Mouse (Mus musculus): ENCODE results near the gene Med13.
A peak's percentile ranks its signal among the peaks of the same experiment; 100 is the strongest.
"Not testable (repeated sequence)": the region's sequence is repeated elsewhere in the genome, so short reads cannot be mapped to it uniquely, and the experiment has no call there.

Gene Med13

DNA sequence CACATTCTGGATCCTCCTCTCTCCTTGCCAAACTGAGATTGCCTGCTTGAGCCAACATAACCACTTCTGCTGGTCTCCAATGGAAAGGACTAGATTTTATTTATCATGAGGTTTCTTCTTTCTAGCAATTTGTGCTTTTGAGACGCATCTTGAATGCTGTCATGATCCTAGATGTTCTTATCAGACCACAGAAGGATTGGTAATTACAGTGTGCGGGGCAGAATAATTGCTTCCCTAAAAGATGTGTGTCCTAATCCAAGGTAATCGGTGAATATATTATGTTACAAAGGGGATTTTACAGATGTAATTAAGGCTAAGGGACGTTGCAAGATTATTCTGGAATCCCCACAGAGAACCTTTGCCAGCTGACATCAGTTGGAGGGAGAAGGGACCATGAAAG lies 21.6 kb upstream of the Med13 start:
- DNase-seq (ENCODE audit: low spot score), result no peak

GRCm38 (mm10) chr11:86377841-86378240 lies 20.4 kb upstream of the Med13 start:
- no peak for DNase-seq (ENCODE audit: low spot score)

GRCm38 (mm10) chr11:86376707-86377106 lies 19.3 kb upstream of the Med13 start:
- DNase-seq (ENCODE audit: low spot score), result no peak

DNA sequence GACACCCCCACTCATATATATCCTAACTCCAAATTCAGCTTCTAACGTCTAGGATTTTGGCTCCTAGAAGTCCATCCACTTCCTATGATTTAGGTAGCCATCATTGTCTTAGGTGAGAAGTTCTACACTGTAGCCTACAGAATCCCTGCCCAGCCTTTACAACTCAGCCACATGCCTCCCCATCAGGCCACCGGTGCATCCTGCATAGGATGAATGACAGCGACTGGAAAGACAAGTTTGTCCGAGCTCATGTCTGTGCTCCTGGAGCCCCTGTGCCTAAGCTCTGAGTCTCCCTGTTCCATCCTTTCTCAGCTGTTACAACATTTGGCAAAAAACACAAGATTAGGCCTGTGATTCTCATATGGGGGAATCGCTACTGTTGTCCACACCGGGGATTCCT lies 17.7 kb upstream of the Med13 start:
- no peak for DNase-seq (ENCODE audit: low spot score)

- no peak for DNase-seq (ENCODE audit: low spot score)
These were observed 13.9 kb upstream of the Med13 start for GRCm38 (mm10) chr11:86371266-86371665.

DNA sequence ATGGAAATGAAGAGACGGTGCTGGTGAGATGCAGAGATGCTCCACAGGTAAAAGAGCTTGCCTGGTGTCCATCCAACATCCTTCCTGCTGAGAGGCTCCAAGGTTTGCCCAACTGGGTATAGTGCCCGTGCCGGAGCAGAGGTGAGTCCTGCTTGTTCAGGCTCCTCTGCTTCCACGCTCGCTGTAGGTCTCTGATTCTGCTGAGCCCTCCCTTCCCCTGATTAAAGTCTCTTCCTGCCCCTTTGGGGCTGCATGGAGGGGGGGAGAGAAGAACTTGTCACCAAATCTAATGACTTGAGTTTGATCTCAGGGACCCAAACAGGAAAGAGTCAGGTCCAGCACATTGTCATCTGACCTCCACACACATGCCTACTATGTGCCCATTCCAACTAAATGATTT lies 12.5 kb upstream of the Med13 start:
- DNase-seq (ENCODE audit: low spot score), result no peak

GRCm38 (mm10) chr11:86369003-86369402 lies 11.6 kb upstream of the Med13 start:
- no peak for DNase-seq (ENCODE audit: low spot score)

DNA sequence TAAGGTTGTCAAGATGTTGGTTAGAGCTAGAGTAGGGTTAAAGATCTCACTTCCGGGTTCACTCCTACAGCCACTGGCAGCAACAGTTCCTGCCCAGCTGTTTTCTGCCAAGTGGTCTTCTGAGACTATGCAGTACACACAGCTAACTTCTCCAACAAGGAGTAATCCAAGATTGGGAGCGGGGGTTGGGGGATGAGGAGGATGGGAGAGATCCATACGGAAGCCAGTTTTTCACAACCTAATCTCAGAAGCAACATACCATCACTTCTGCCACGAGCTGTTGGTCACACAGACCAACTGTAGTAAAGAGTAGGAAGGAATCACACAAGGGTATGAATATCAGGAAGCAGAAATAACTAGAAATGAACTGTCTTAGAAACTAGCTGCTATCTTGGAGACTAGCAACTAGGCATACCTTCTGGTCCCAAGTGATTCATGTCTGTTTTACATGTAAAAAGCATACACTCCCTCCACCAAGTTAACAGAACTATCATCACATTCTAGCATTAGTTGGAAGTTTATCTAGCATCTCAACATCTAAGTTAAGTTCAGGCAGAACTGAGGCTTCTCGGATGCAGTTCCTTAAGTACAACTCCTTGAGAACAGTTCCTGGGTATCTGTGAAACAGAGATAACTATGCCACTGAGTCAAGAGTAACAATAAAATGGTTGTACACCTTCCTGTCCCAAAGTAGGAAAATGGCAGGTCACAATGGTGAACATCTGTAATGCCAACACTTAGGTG lies 7.5 kb upstream of the Med13 start:
- DNase-seq (ENCODE audit: low spot score), result no peak

DNA sequence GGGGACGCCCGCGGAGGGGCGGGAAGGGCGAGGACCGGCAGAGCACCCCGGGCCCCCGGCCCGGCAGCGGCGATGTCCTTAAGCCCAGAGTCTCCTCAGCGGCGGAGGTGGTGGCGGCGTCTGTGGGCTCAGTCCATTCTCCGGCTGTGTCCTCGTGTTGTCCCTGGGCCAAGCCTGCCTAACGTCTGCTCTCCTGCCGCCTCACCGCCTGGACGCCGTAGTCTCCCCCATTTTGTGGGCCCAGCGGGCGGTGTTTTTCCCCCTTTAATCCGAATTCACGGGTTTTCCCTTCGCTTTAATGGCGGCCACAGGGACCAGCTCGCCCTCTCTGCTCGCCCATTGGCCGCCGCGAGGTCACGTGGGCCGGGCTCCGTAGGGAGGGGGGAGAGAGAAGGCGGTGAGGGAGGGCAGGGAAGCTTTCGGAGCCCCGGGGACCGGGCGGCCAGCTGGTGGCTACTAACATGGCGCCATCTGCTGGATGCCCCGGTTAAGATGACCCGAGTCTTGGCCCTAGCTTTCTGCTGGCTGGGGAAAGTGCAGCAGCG lies 654 bp upstream of the Med13 start:
- peak; percentile 99 for DNase-seq (ENCODE audit: low spot score)

GRCm38 (mm10) chr11:86356007-86356853 lies 1.2 kb downstream of the Med13 start:
- no peak for DNase-seq (ENCODE audit: low spot score)

- no peak for DNase-seq (ENCODE audit: low spot score)
These were observed 3.8 kb downstream of the Med13 start for GRCm38 (mm10) chr11:86353586-86353985.

DNA sequence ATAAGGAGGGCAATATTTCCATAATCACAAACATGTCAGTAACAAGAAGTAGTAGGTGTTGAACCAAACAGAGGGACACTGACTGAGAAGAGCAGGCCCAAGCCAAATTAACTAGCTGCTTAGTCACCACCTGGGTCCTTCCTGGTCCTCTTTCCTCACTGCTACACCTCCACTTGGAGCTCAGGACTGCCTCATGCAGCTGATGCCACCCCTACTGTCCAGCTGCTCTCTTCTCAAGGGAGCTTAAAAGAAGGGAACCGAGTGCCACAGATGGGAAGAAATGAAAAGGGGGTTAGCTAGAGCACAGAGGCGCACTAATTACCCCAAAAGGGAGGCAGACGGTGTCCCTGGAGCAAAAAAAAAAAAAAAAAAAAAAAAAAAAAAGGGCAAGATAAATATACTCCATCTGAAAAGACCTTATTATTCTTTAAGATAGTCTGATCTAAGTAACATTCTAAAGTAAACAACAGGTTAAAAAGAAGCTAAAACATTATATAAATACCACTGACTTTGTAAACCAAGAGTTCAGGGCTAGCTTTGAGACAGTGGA lies 5.6 kb downstream of the Med13 start:
- DNase-seq (ENCODE audit: low spot score), result no peak

DNA sequence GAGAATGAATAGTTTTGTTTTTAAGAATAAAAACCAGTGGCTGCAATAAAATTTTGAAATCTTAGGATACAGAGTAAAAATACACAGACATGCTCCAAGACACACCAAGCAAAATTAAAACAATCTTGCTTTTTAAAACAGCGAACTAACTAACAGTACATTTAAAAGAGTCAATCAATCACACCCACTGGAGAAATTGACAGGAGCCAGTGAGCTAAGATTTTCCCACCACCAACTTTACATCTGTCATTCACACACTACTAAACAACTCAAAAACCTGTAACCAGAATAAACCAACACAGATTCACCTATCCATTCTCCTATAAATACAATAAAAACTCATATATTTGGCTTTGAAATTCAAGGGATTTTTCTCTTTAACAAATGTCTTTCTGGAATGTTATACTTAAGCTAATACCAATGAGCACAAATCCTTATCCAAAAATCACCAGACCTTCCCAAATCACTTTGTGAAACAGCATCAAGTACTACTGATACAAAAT lies 6.7 kb downstream of the Med13 start:
- no peak for DNase-seq (ENCODE audit: low spot score)

GRCm38 (mm10) chr11:86349325-86349724 lies 8.1 kb downstream of the Med13 start:
- DNase-seq (ENCODE audit: low spot score), result no peak

DNA sequence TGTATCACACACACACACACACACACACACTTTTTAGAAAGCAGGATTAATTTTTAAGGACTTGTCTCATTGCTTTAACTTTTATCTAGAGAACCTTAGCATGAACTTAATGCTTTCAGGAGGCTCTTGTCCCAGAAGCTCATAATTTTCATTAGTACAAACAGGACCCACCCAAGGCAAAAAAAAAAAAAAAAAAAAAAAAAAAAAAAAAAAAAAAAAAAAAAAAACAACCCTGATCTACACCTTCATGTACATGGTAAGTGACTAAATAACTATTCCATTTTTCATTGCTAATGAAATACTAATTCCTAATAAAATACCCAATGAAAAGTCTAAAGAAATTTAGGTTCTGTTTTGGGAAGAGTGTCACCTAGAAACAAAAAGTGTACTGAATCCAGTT lies 8.5 kb downstream of the Med13 start:
- no peak for DNase-seq (ENCODE audit: low spot score)

GRCm38 (mm10) chr11:86347387-86348122 lies 9.8 kb downstream of the Med13 start:
- DNase-seq (ENCODE audit: low spot score), result no peak

GRCm38 (mm10) chr11:86346525-86346924 lies 10.9 kb downstream of the Med13 start:
- no peak for DNase-seq (ENCODE audit: low spot score)

GRCm38 (mm10) chr11:86344940-86345339 lies 12.5 kb downstream of the Med13 start:
- DNase-seq (ENCODE audit: low spot score), result not testable (repeated sequence)

DNA sequence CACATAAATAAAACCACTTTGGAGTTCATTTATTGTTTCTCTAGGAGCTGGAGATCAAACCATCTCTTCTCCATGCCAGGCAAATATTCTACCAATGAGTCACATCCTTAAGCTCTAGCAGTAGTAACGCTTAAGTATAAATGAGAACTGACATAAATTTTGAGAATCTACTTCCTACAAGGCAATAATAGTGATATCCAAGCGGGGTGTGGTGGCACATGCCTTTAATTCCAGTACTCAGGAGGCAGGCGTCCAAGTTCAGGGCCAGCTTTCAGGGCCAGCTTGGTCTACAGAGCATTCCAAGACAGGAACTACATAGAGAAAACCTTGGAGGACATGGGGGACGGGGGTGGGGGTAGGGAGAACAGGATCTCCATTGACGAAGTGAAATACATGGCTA lies 33.2 kb downstream of the Med13 start:
- DNase-seq (ENCODE audit: low spot score), result no peak

- not testable (repeated sequence) for DNase-seq (ENCODE audit: low spot score)
These were observed 42.4 kb downstream of the Med13 start for GRCm38 (mm10) chr11:86314992-86315391.

DNA sequence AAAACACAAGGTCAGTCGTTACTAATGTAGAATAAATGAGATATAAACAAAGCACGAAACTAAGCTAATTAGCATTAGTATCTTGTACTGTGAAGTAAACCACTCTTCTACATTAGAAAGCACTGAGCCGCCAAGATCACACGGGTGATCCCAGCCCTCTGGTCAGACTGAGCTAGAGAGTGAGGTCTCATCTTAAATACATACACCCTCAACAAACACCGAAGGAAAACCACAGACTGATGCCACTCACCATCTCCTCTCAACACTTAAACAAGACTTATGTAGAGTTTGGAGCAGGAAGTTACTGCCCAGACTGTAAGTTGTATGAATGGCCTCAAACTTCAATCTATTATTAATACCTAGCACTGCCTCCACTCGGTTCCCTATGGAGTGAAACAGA lies 47.1 kb downstream of the Med13 start:
- DNase-seq (ENCODE audit: low spot score), result no peak

- not testable (repeated sequence) for DNase-seq (ENCODE audit: low spot score)
These were observed 65.2 kb downstream of the Med13 start for GRCm38 (mm10) chr11:86292201-86292600.

Data from testis, postnatal 14 days (tissue).